Mouse (Mus musculus): ENCODE results near the gene Slc12a7.

Slc12a7 gene

DNA sequence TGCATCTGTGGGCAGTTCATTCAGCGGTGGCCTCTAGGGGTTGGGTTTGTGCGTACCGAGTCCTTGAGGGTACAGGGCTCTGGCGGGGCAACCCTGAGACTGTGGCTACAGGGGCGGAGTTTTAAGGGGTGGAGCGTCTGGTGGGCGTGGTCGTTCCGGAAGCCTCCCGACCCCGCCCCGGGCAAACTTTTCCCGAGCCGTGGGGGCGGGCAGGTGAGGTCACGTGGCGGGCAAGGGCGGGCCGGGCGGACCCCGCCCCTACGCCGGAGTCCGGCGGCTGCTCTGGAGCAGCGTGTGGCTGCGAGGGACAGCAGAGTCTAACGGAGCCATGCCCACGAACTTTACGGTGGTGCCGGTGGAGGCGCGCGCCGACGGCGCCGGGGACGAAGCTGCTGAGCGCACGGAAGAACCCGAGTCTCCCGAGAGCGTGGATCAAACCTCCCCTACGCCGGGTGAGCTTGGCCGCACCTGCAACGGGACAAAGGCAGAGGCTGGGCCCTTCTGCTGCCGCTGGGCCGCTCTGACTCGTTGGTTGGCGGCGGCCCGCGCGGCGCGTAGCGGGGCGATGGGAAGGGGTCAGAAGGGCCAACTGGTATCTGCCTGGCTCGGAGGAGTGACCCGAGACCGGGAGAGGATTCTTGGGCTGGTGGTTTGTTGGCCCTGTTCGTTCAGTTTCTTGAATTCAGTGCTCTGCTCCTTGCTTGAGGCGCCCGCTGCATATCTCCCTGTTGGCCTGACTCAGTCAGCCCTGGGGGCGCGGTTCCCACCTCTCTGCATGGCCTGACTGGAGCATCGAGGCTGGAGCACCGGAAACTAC lies 30.8 kb downstream of the Slc12a7 start:
- peak; percentile 75 for DNase-seq (ENCODE audit: low spot score)

DNA sequence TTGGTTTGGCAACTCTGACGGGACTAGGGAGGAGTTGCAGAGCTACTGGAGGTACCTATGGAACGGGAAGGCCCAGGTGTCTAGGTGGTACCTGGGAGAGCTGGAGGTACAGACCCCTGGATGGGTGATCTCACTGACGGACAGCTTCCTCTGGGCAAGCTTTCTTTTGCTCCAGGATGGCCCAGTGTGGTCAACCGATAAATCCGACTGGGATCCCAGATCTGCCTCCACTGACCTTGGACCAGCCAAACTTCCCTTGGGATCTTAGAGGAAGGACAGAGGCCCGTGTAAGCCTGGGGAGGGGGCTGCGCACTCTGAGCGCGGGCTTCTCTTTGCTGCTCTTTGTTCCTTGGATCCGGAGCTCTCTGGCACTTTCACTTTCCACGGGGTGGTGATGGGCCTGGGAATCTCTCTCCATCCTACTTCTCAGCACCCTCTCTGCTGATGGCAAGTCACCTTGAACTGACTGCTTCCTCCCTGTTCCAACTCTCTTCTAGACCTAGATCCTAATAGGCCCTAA lies 31.4 kb downstream of the Slc12a7 start:
- no peak for DNase-seq (ENCODE audit: low spot score)

GRCm38 (mm10) chr13:73765393-73765792 lies 32.5 kb downstream of the Slc12a7 start:
- no peak for DNase-seq (ENCODE audit: low spot score)

DNA sequence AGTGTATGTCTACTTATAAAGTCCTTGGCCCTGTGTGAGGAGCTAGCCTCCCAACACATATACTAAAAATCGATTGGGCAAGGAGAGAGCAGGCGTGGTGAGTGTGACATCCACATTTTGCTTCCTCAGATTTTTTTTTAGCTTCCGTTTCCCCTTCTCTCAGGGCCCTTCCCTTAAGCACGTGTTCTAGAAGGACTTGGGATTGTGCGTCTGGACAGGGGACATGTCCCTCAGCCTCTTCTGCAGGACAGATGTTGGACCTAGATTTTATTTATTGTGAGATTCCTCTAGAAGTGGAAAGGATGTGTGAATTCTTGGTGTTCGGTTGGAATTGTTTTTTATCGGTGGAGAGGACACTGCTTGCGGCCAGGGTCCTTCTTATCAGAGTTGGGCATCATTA lies 34.3 kb downstream of the Slc12a7 start:
- no peak for DNase-seq (ENCODE audit: low spot score)

DNA sequence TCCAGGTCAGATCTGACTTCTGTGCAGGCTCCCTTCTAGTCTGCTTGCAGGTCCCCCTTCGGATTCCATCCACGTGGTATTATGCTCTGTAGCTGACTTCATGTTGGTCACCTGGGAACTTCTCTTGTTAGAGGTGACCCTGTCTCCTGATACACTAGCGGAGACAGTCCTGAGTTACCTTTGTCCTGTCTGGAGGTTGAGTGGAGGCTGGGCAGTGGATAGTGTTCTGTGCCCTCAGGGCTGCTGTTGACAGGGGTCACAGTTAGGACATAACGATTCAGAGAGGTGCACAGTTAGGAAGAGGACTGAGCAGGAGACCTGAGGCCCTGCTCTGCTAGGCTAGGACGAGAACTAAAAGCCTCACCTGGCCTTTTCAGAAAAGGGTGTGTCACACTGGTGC lies 34.9 kb downstream of the Slc12a7 start:
- DNase-seq (ENCODE audit: low spot score), result no peak

DNA sequence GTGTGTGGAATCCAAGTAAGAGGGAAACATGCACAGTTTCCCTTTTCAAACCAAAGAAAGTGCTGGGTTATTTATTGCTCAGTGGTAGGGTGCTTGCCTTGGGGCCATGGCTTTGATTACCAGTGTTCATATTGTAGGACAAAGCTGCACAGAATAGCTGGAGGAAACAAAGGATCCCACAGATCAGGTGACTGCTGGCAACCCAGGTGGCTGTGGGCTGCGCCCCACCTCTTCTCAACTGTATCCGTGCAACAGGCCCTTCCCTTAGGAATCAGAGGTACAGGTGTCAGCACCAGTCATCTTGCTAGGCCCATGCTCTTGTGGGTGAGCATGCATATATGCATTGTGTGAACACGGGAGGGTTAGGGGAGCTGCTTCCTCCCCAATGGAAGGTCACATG lies 35.4 kb downstream of the Slc12a7 start:
- no peak for DNase-seq (ENCODE audit: low spot score)

- no peak for DNase-seq (ENCODE audit: low spot score)
Measured at GRCm38 (mm10) chr13:73769916-73770682, 37.2 kb downstream of the Slc12a7 start.

GRCm38 (mm10) chr13:73771131-73771530 lies 38.2 kb downstream of the Slc12a7 start:
- DNase-seq (ENCODE audit: low spot score), result no peak

DNA sequence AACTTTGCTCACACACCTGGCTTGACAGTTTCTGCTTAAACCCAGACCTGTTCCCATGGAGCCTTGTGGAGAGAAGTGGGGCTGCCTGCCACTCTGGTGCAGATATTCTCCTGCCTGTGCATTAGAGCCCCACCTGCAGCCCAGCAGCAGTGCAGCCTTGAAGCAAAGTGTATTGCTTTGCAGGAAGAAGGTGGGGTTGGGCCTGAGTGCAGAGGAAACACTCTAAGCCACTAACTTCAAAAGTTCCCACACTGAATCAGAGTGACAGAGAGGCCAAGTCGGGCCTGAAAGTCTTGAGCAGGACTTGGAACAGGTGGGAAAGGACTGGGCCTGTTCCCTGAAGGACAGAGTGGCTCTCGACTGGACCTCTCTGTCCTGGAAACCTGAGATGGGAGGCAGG lies 39.8 kb downstream of the Slc12a7 start:
- peak; percentile 81 for DNase-seq (ENCODE audit: low spot score)

DNA sequence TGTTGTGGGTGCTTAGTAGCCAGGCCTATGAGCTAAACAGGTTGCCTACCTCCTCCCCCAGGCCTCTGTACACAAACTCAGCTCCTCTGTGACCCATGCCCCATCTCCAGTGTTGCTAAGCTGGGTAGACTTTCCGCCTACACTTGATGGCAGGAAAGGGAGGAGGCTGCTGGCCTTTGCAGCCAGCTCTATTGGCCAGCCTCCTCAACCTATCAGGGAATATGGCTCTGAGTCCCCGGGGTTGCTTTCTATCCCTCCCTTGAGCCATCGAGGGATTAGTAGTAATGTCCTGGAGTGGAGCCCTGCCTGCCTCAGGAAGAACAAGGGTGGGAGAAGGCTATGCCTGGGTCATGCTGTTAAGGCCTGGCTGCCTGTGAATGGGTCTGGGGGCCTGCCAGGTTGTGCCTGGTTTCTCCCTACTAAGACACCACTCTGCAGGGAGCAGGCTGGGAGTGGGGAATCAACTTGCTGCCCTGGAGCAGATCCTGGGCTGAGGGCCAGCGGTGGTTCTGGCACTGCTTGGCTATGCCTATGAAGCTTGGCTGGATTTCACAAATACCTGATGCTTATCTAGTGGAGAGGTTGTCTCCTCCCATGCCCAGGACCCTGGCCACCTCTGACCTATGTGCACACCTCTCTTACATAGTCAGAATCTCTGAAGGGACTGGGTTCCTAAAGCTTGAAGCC lies 40.8 kb downstream of the Slc12a7 start:
- no peak for DNase-seq (ENCODE audit: low spot score)

GRCm38 (mm10) chr13:73775786-73776185 lies 42.9 kb downstream of the Slc12a7 start:
- DNase-seq (ENCODE audit: low spot score), result no peak

DNA sequence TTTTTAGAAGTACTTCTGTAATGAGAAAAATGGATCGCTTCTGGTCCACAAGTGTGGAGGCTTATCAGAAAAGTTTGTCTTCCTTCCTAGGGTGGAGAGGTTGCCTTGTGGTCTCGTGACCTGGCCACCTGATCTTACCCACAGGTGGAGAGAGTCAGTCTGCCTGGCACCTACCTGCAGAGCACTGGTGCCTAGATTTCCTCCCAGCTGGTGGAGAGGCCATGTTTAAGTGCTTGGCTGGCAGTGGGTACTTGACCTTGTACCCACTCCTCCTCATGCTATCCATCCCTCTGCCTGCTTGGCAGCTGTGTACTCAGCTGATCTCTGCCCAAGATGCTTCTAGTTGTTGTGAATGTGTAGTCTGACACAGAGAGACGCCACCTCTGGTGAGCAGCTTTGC lies 44.7 kb downstream of the Slc12a7 start:
- no peak for DNase-seq (ENCODE audit: low spot score)

GRCm38 (mm10) chr13:73782486-73782885 lies 49.6 kb downstream of the Slc12a7 start:
- DNase-seq (ENCODE audit: low spot score), result no peak

- DNase-seq (ENCODE audit: low spot score), result no peak
Measured at GRCm38 (mm10) chr13:73792176-73792575, 59.3 kb downstream of the Slc12a7 start.

DNA sequence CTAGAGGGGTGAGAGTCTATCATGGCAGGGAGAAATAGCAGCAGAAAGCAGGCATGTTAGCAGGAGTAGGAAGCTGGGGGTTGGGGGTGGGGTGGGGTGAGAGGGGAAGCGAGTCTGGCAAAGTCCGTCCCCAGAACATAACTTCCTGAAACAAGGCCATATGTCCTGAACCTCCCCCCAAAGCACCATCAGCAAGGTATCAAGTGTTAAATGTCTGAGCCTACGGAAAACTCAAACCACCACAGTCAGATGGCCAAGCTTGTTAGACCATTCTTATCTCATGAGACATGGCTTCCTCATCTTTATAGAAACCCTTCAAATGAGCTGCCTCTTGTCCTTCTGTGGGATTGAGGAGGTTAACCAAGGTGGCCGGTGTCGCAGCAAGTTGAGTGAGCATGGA lies 60.3 kb downstream of the Slc12a7 start:
- DNase-seq (ENCODE audit: low spot score), result no peak

GRCm38 (mm10) chr13:73799110-73799509 lies 66.2 kb downstream of the Slc12a7 start:
- no peak for DNase-seq (ENCODE audit: low spot score)

- no peak for DNase-seq (ENCODE audit: low spot score)
Measured at GRCm38 (mm10) chr13:73803450-73804178, 70.7 kb downstream of the Slc12a7 start.

GRCm38 (mm10) chr13:73804914-73805313 lies 72.0 kb downstream of the Slc12a7 start:
- no peak for DNase-seq (ENCODE audit: low spot score)

- no peak for DNase-seq (ENCODE audit: low spot score)
Measured at GRCm38 (mm10) chr13:73812936-73813335, 80.0 kb downstream of the Slc12a7 start.

- no peak for DNase-seq (ENCODE audit: low spot score)
Measured at GRCm38 (mm10) chr13:73814181-73814580, 81.3 kb downstream of the Slc12a7 start.

DNA sequence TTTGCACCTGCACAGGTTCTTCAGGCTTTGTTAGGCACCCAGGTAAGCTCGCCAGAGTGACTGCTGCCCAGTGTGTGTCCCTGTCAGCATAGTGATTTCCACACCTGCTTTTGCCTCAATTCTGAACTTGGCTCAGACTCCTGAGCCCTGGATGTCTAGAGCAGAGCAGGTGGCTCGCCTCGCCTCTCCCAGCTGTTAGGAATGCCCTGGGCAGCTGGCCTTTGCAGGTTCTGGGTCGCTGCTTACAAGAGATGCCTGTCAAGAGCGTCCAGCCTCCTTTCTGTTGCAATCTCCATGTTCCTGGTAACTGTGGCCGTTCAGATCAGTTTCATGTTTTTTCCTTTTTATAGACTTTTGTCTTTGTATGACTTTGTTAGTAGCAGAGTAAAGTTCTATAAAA lies 83.4 kb downstream of the Slc12a7 start:
- DNase-seq (ENCODE audit: low spot score), result no peak

- no peak for DNase-seq (ENCODE audit: low spot score)
Measured at GRCm38 (mm10) chr13:73818921-73819320, 86.0 kb downstream of the Slc12a7 start.
